In genomic region chr9:39603333-39603845, GRCm38 (mm10) we compare ENCODE assay signal across 10 mouse cellular contexts. TPM values are rescaled to one million over a fixed set of nuclear protein-coding genes. Genes with fewer than 3 reads are reported as not detected.
DNase-seq lines count a peak whose midpoint lies in the region; ATAC-seq lines count a peak whose summit lies in the region.
"Had no signal": no experiment of that assay in that cellular context is flagged by ENCODE, and none has a peak within 500 bp of the region (broad histone marks: within the 10 kb centered on the region; RNA-seq: fewer than 3 reads in every experiment).

No protein-coding gene starts in this region.

- peak overlapping the region; percentile 73 for H3K4me2 ChIP-seq in embryonic facial prominence, embryonic 13.5 days
- peak overlapping the region; percentile 93 for H3K4me2 ChIP-seq in hindbrain, embryonic 15.5 days
- peak overlapping the region; percentile 90 for H3K4me2 ChIP-seq in midbrain, embryonic 16.5 days (ENCODE audit: low read length)

- peak; percentile 42 for DNase-seq in gastrocnemius, postnatal 14 days
- DNase-seq in gastrocnemius, postnatal 36 days: no peak
- DNase-seq in ES-CJ7 (ENCODE audit: low read depth, low spot score): peak; percentile 32
- no peak for DNase-seq in left cerebral cortex, postnatal 14 days (ENCODE audit: low spot score in 2 of 2)

- peak; percentile 72; the same call in 1 of the 2 replicates for ATAC-seq in embryonic facial prominence, embryonic 13.5 days (ENCODE audit: insufficient number of reproducible peaks, insufficient read depth, low FRiP score, low TSS enrichment, low read depth)
- ATAC-seq in hindbrain, embryonic 15.5 days (ENCODE audit: low FRiP score, low read depth): peak; percentile 73; the same call in 1 of the 2 replicates
- ATAC-seq in midbrain, embryonic 16.5 days: peak; percentile 75
- ATAC-seq in erythroblast, adult 5-6 weeks (replicated peaks; ENCODE audit: low FRiP score, poor library complexity, severe bottlenecking): no peak

- H3K9ac ChIP-seq in embryonic facial prominence, embryonic 13.5 days: peak overlapping the region; percentile 56
- peak overlapping the region; percentile 51 for H3K9ac ChIP-seq in hindbrain, embryonic 15.5 days
- H3K9ac ChIP-seq in midbrain, embryonic 16.5 days (ENCODE audit: low read depth, low read length): peak overlapping the region; percentile 56

- H3K36me3 ChIP-seq in embryonic facial prominence, embryonic 13.5 days: peaks cover 9% of the 10 kb centered on the region
- peaks cover 1% of the 10 kb centered on the region; the same call in 1 of the 2 replicates for H3K36me3 ChIP-seq in hindbrain, embryonic 15.5 days
- H3K36me3 ChIP-seq in midbrain, embryonic 16.5 days (ENCODE audit: control insufficient read depth, insufficient read depth, low read length): peaks cover 12% of the 10 kb centered on the region

- intact Hi-C loops in gastrocnemius, postnatal 14 days (cut with DNase I; ENCODE audit: low total_unique reads): no loop called here
- intact Hi-C loops in gastrocnemius, postnatal 36 days (cut with DNase I): no loop called here
- intact Hi-C loops in left cerebral cortex, postnatal 14 days (cut with DNase I): no loop called here

- peak overlapping the region; percentile 12; the same call in 1 of the 2 replicates for H3K27ac ChIP-seq in embryonic facial prominence, embryonic 13.5 days
- peak overlapping the region; percentile 74 for H3K27ac ChIP-seq in hindbrain, embryonic 15.5 days (replicated peaks)
- H3K27ac ChIP-seq in midbrain, embryonic 16.5 days (ENCODE audit: low read length): peak overlapping the region; percentile 81

- H3K9me3 ChIP-seq in embryonic facial prominence, embryonic 13.5 days: no peaks in the 10 kb centered on the region
- H3K9me3 ChIP-seq in hindbrain, embryonic 15.5 days: no peaks in the 10 kb centered on the region
- H3K9me3 ChIP-seq in midbrain, embryonic 16.5 days (replicated peaks; ENCODE audit: control insufficient read depth, low read length, poor library complexity, severe bottlenecking): no peaks in the 10 kb centered on the region

- H3K4me1 ChIP-seq in embryonic facial prominence, embryonic 13.5 days: peaks cover 7% of the 10 kb centered on the region; the same call in 1 of the 2 replicates
- H3K4me1 ChIP-seq in hindbrain, embryonic 15.5 days (replicated peaks): peaks cover 23% of the 10 kb centered on the region
- H3K4me1 ChIP-seq in midbrain, embryonic 16.5 days (ENCODE audit: control insufficient read depth, insufficient read depth, low read length): peaks cover 5% of the 10 kb centered on the region

- no peaks in the 10 kb centered on the region for H3K27me3 ChIP-seq in embryonic facial prominence, embryonic 13.5 days
- no peaks in the 10 kb centered on the region for H3K27me3 ChIP-seq in hindbrain, embryonic 15.5 days
- no peaks in the 10 kb centered on the region for H3K27me3 ChIP-seq in midbrain, embryonic 16.5 days (ENCODE audit: control insufficient read depth, insufficient read depth, low read depth, low read length)
- H3K27me3 ChIP-seq: CH12.LX had no signal

- peak overlapping the region; percentile 48 for H3K4me3 ChIP-seq in embryonic facial prominence, embryonic 13.5 days
- H3K4me3 ChIP-seq in hindbrain, embryonic 15.5 days: peak overlapping the region; percentile 52
- H3K4me3 ChIP-seq in midbrain, embryonic 16.5 days (ENCODE audit: low read depth, low read length): peak overlapping the region; percentile 45

- WGBS in embryonic facial prominence, embryonic 13.5 days: under 1% methylated on average over 9 of the region's 9 CpGs
- 1% methylated on average over 9 of the region's 9 CpGs for WGBS in hindbrain, embryonic 15.5 days
- under 1% methylated on average over 9 of the region's 9 CpGs for WGBS in midbrain, embryonic 16.5 days

RNA-seq across cellular contexts. Expression of gene AW551984, which starts 0.8 kb away (rescaled TPM):
- total RNA-seq in gastrocnemius, postnatal 14 days (2021): 10 to 100 TPM; 51.9 to 71.0 TPM
- 1 to 10 TPM in 1 of 2 experiments, under 1 TPM in 1; 0.92 to 1.3 TPM for total RNA-seq in gastrocnemius, postnatal 36 days (2021)
- polyA plus RNA-seq in embryonic facial prominence, embryonic 13.5 days (2015; fragmentation: Nextera tagmentation; extraction: Ambion mirVana): 50.9 and 54.9 TPM in 2 replicates
- 158 and 162 TPM in 2 replicates for polyA plus RNA-seq in hindbrain, embryonic 15.5 days (2015; fragmentation: Nextera tagmentation; extraction: Ambion mirVana)
- polyA plus RNA-seq in midbrain, embryonic 16.5 days (2015; fragmentation: Nextera tagmentation; extraction: Ambion mirVana): 215 and 253 TPM in 2 replicates
- 10 to 100 TPM in 1 of 2 experiments, 1 to 10 TPM in 1; 6.5 to 13.9 TPM for total RNA-seq in left cerebral cortex, postnatal 14 days (2021)
- not detected in 2 replicates for total RNA-seq in erythroblast, adult 5-6 weeks (2015; ENCODE audit: low replicate concordance)
- total RNA-seq in erythroblast, adult 5-6 weeks (2017; ENCODE audit: low replicate concordance): not detected in 2 replicates
- total RNA-seq: CH12.LX had no signal

RNA-seq across cellular contexts. Expression of gene Olfr148, which starts 7.1 kb away (rescaled TPM):
- total RNA-seq in gastrocnemius, postnatal 14 days (2021): not detected
- total RNA-seq in gastrocnemius, postnatal 36 days (2021): not detected
- polyA plus RNA-seq in embryonic facial prominence, embryonic 13.5 days (2015; fragmentation: Nextera tagmentation; extraction: Ambion mirVana): not detected in 2 replicates
- polyA plus RNA-seq in hindbrain, embryonic 15.5 days (2015; fragmentation: Nextera tagmentation; extraction: Ambion mirVana): not detected in 2 replicates
- not detected in 2 replicates for polyA plus RNA-seq in midbrain, embryonic 16.5 days (2015; fragmentation: Nextera tagmentation; extraction: Ambion mirVana)
- not detected for total RNA-seq in left cerebral cortex, postnatal 14 days (2021)
- total RNA-seq in erythroblast, adult 5-6 weeks (2015; ENCODE audit: low replicate concordance): not detected in 2 replicates
- not detected in 2 replicates for total RNA-seq in erythroblast, adult 5-6 weeks (2017; ENCODE audit: low replicate concordance)
- total RNA-seq: CH12.LX had no signal
- polyA plus RNA-seq: gonadal fat pad, adult 2 months had no signal

RNA-seq across cellular contexts. Expression of gene Olfr960, which starts 17.8 kb away (rescaled TPM):
- not detected for total RNA-seq in gastrocnemius, postnatal 14 days (2021)
- total RNA-seq in gastrocnemius, postnatal 36 days (2021): not detected
- not detected in 2 replicates for polyA plus RNA-seq in embryonic facial prominence, embryonic 13.5 days (2015; fragmentation: Nextera tagmentation; extraction: Ambion mirVana)
- polyA plus RNA-seq in hindbrain, embryonic 15.5 days (2015; fragmentation: Nextera tagmentation; extraction: Ambion mirVana): not detected in 2 replicates
- polyA plus RNA-seq in midbrain, embryonic 16.5 days (2015; fragmentation: Nextera tagmentation; extraction: Ambion mirVana): not detected in 2 replicates
- total RNA-seq in left cerebral cortex, postnatal 14 days (2021): not detected
- total RNA-seq in erythroblast, adult 5-6 weeks (2015; ENCODE audit: low replicate concordance): not detected in 2 replicates
- not detected in 2 replicates for total RNA-seq in erythroblast, adult 5-6 weeks (2017; ENCODE audit: low replicate concordance)
- total RNA-seq: CH12.LX had no signal
- polyA plus RNA-seq: gonadal fat pad, adult 2 months had no signal

RNA-seq across cellular contexts. Expression of gene Olfr959, which starts 28.0 kb away (rescaled TPM):
- total RNA-seq in gastrocnemius, postnatal 14 days (2021): not detected
- total RNA-seq in gastrocnemius, postnatal 36 days (2021): not detected
- polyA plus RNA-seq in embryonic facial prominence, embryonic 13.5 days (2015; fragmentation: Nextera tagmentation; extraction: Ambion mirVana): 0.06 TPM in 1 of 2 replicates, not detected in the other
- not detected in 2 replicates for polyA plus RNA-seq in hindbrain, embryonic 15.5 days (2015; fragmentation: Nextera tagmentation; extraction: Ambion mirVana)
- not detected in 2 replicates for polyA plus RNA-seq in midbrain, embryonic 16.5 days (2015; fragmentation: Nextera tagmentation; extraction: Ambion mirVana)
- not detected for total RNA-seq in left cerebral cortex, postnatal 14 days (2021)
- total RNA-seq in erythroblast, adult 5-6 weeks (2015; ENCODE audit: low replicate concordance): not detected in 2 replicates
- not detected in 2 replicates for total RNA-seq in erythroblast, adult 5-6 weeks (2017; ENCODE audit: low replicate concordance)
- total RNA-seq: CH12.LX had no signal
- polyA plus RNA-seq: gonadal fat pad, adult 2 months had no signal

RNA-seq across cellular contexts. Expression of gene Olfr961, which starts 41.5 kb away (rescaled TPM):
- total RNA-seq in gastrocnemius, postnatal 14 days (2021): not detected
- not detected for total RNA-seq in gastrocnemius, postnatal 36 days (2021)
- not detected in 2 replicates for polyA plus RNA-seq in embryonic facial prominence, embryonic 13.5 days (2015; fragmentation: Nextera tagmentation; extraction: Ambion mirVana)
- polyA plus RNA-seq in hindbrain, embryonic 15.5 days (2015; fragmentation: Nextera tagmentation; extraction: Ambion mirVana): not detected in 2 replicates
- polyA plus RNA-seq in midbrain, embryonic 16.5 days (2015; fragmentation: Nextera tagmentation; extraction: Ambion mirVana): not detected in 2 replicates
- total RNA-seq in left cerebral cortex, postnatal 14 days (2021): not detected
- not detected in 2 replicates for total RNA-seq in erythroblast, adult 5-6 weeks (2015; ENCODE audit: low replicate concordance)
- total RNA-seq in erythroblast, adult 5-6 weeks (2017; ENCODE audit: low replicate concordance): not detected in 2 replicates
- total RNA-seq: CH12.LX had no signal
- polyA plus RNA-seq: gonadal fat pad, adult 2 months had no signal

Comparison
In these comparisons a context has a peak if more than half of its experiments do, and no peak if none do; other contexts are left out.
1. DNase-seq: peak in gastrocnemius, postnatal 14 days (single experiment) and ES-CJ7 (single experiment); none in gastrocnemius, postnatal 36 days (0 of 2) and left cerebral cortex, postnatal 14 days (0 of 2).
2. H3K27ac ChIP-seq: peak in every context shown above with its lines; median percentile 81 in midbrain, embryonic 16.5 days; 74 in hindbrain, embryonic 15.5 days; 12 in embryonic facial prominence, embryonic 13.5 days.
3. Peak in every context shown above with its lines, with median percentiles within 50 percentile points of each other: H3K4me2 ChIP-seq, H3K4me3 ChIP-seq and H3K9ac ChIP-seq.